Mouse (Mus musculus) heart, embryonic 12.5 days (tissue): Measurements from ENCODE around the gene Ube2q1. TPM values are rescaled to one million over a fixed set of nuclear protein-coding genes. Genes with fewer than 3 reads are reported as not detected.

Experiments
- ATAC-seq: fragments of 200-750 bp; cut with Nextera tagmentation; 2 replicates; pipeline ENCODE4 v1.8.0; 2017; ENCODE audit warnings: moderate TSS enrichment, moderate library complexity; ENCODE audit not compliant: insufficient number of reproducible peaks, low FRiP score
- H3K27ac ChIP-seq: fragments of 300-500 bp; sonication (generic); 2 replicates; pipeline ENCODE4 v1.5.1; 2016; ENCODE audit warnings: mild to moderate bottlenecking, moderate library complexity; ENCODE audit not compliant: poor library complexity, severe bottlenecking
- H3K27me3 ChIP-seq: fragments of 300-500 bp; sonication (generic); replicated peaks from 2 replicates; pipeline ENCODE4 v1.6.1; 2016; ENCODE audit warnings: mild to moderate bottlenecking, moderate library complexity
- H3K36me3 ChIP-seq: fragments of 300-500 bp; sonication (generic); 2 replicates; pipeline ENCODE4 v1.6.1; 2016; ENCODE audit warnings: mild to moderate bottlenecking, moderate library complexity
- H3K4me1 ChIP-seq: fragments of 300-500 bp; sonication (generic); replicated peaks from 2 replicates; pipeline ENCODE4 v1.6.1; 2016; ENCODE audit warnings: mild to moderate bottlenecking
- H3K4me2 ChIP-seq: fragments of 300-500 bp; sonication (generic); 2 replicates; pipeline ENCODE4 v1.6.1; 2016; ENCODE audit warnings: mild to moderate bottlenecking, moderate library complexity
- H3K4me3 ChIP-seq: fragments of 300-500 bp; sonication (generic); 2 replicates; pipeline ENCODE4 v1.5.1; 2016; ENCODE audit warnings: mild to moderate bottlenecking
- H3K9ac ChIP-seq: fragments of 300-500 bp; sonication (generic); 2 replicates; pipeline ENCODE4 v1.6.1; 2016; ENCODE audit warnings: mild to moderate bottlenecking, moderate library complexity
- H3K9me3 ChIP-seq: fragments of 300-500 bp; sonication (generic); replicated peaks from 2 replicates; pipeline ENCODE4 v1.6.1; 2016; ENCODE audit warnings: mild to moderate bottlenecking, moderate library complexity
- WGBS: fragments of 180-500 bp; shearing (Covaris S2); methylation state at CpG from one replicate; pipeline ENCODE4 v1.1.7; 2016; 5-methylcytosine and 5-hydroxymethylcytosine counted together
- polyA plus RNA-seq: library from polyadenylated mRNA; unstranded; fragments of >200 nt; fragmentation: Nextera tagmentation; extraction: Ambion mirVana; gene quantifications from 2 replicates; pipeline ENCODE4 v1.2.1, GENCODE M21; 2016

The Ube2q1 gene
- 13.4 and 14.4 TPM in 2 replicates for polyA plus RNA-seq

- WGBS, result 1% methylated on average over 68 of the region's 90 CpGs
- Histone ChIP-seq H3K36me3 (peaks cover 23% of the 10 kb centered on the region), H3K4me1 (peaks cover 26% of the 10 kb centered on the region)
Observed at GRCm38 (mm10) chr3:89772968-89773709, at the start of gene Ube2q1. TSS of gene Ube2q1 (plus strand) at chr3:89773616.

GRCm38 (mm10) chr3:89727028-89727427 is 46.4 kb upstream of the Ube2q1 start:
- Histone ChIP-seq H3K9me3 (no peaks in the 10 kb centered on the region), H3K4me3 (no peak overlapping the region), H3K4me1 (peaks cover 26% of the 10 kb centered on the region), H3K4me2 (no peak overlapping the region), H3K36me3 (no peaks in the 10 kb centered on the region), H3K27ac (no peak overlapping the region), H3K27me3 (no peaks in the 10 kb centered on the region), H3K9ac (no peak overlapping the region)
- ATAC-seq, result no peak
- 11% methylated on average over 4 of the region's 4 CpGs for WGBS

More at GRCm38 (mm10) chr3:89772968-89773709, at the start of gene Ube2q1:
- Histone ChIP-seq H3K27ac (peak within 1 kb of the TSS; percentile 99), H3K9me3 (no peaks in the 10 kb centered on the region), H3K9ac (peak within 1 kb of the TSS; percentile 99), H3K4me3 (peak within 1 kb of the TSS; percentile 99), H3K4me2 (peak within 1 kb of the TSS; percentile 81), H3K27me3 (no peaks in the 10 kb centered on the region)
- peak; percentile 95 for ATAC-seq

- WGBS, result 80% methylated on average over 2 of the region's 2 CpGs
- Histone ChIP-seq H3K27me3 (no peaks in the 10 kb centered on the region), H3K4me1 (peaks cover 20% of the 10 kb centered on the region), H3K4me3 (no peak overlapping the region), H3K9ac (no peak overlapping the region), H3K36me3 (no peaks in the 10 kb centered on the region), H3K4me2 (no peak overlapping the region), H3K27ac (no peak overlapping the region), H3K9me3 (no peaks in the 10 kb centered on the region)
- ATAC-seq, result no peak
Observed at GRCm38 (mm10) chr3:89728848-89729247, 44.6 kb upstream of the Ube2q1 start.

GRCm38 (mm10) chr3:89730350-89731331 is 42.8 kb upstream of the Ube2q1 start:
- 2% methylated on average over 32 of the region's 32 CpGs for WGBS

GRCm38 (mm10) chr3:89732091-89732490 is 41.3 kb upstream of the Ube2q1 start:
- no peaks in the 10 kb centered on the region for H3K9me3 ChIP-seq
- H3K9ac ChIP-seq, result no peak overlapping the region
- H3K4me3 ChIP-seq, result no peak overlapping the region
- ATAC-seq, result no peak
- H3K4me1 ChIP-seq, result peaks cover 14% of the 10 kb centered on the region
- H3K27ac ChIP-seq, result no peak overlapping the region
- peaks cover 19% of the 10 kb centered on the region for H3K36me3 ChIP-seq
- H3K27me3 ChIP-seq, result no peaks in the 10 kb centered on the region
- 73% methylated on average over 4 of the region's 4 CpGs for WGBS
- H3K4me2 ChIP-seq, result no peak overlapping the region

More at GRCm38 (mm10) chr3:89730350-89731331, 42.8 kb upstream of the Ube2q1 start:
- peak; percentile 93 for ATAC-seq
- Histone ChIP-seq H3K4me1 (peaks cover 17% of the 10 kb centered on the region), H3K4me2 (peak overlapping the region; percentile 89), H3K4me3 (peak overlapping the region; percentile 72), H3K27me3 (no peaks in the 10 kb centered on the region), H3K27ac (peak overlapping the region; percentile 61), H3K9ac (peak overlapping the region; percentile 75), H3K9me3 (no peaks in the 10 kb centered on the region), H3K36me3 (peaks cover 8% of the 10 kb centered on the region)

GRCm38 (mm10) chr3:89738509-89738908 is 34.9 kb upstream of the Ube2q1 start:
- Histone ChIP-seq H3K4me2 (no peak overlapping the region), H3K4me3 (no peak overlapping the region), H3K36me3 (peaks cover 71% of the 10 kb centered on the region), H3K9ac (no peak overlapping the region), H3K27ac (no peak overlapping the region), H3K4me1 (no peaks in the 10 kb centered on the region), H3K27me3 (no peaks in the 10 kb centered on the region), H3K9me3 (no peaks in the 10 kb centered on the region)
- 87% methylated on average over 6 of the region's 6 CpGs for WGBS
- no peak for ATAC-seq

- no peaks in the 10 kb centered on the region for H3K9me3 ChIP-seq
- H3K27ac ChIP-seq, result no peak overlapping the region
- H3K9ac ChIP-seq, result no peak overlapping the region
- peaks cover 50% of the 10 kb centered on the region for H3K36me3 ChIP-seq
- H3K4me3 ChIP-seq, result no peak overlapping the region
- WGBS, result 47% methylated on average over 1 of the region's 1 CpGs
- H3K4me1 ChIP-seq, result 0 out of 2 replicates have a peak, but pooled peaks cover 4% of the 10 kb centered on the region
- H3K4me2 ChIP-seq, result no peak overlapping the region
- H3K27me3 ChIP-seq, result no peaks in the 10 kb centered on the region
- ATAC-seq, result no peak
Observed at GRCm38 (mm10) chr3:89752307-89752706, 21.1 kb upstream of the Ube2q1 start.

GRCm38 (mm10) chr3:89755283-89755682 is 18.1 kb upstream of the Ube2q1 start:
- Histone ChIP-seq H3K4me2 (no peak overlapping the region), H3K27ac (no peak overlapping the region), H3K9ac (no peak overlapping the region), H3K27me3 (peaks cover 3% of the 10 kb centered on the region), H3K36me3 (peaks cover 22% of the 10 kb centered on the region), H3K4me1 (0 out of 2 replicates have a peak, but pooled peaks cover 4% of the 10 kb centered on the region), H3K4me3 (no peak overlapping the region), H3K9me3 (no peaks in the 10 kb centered on the region)
- 62% methylated on average over 6 of the region's 6 CpGs for WGBS
- no peak for ATAC-seq

GRCm38 (mm10) chr3:89757851-89758250 is 15.6 kb upstream of the Ube2q1 start:
- no peak overlapping the region for H3K4me2 ChIP-seq
- H3K4me1 ChIP-seq, result 0 out of 2 replicates have a peak, but pooled peaks cover 4% of the 10 kb centered on the region
- no peak overlapping the region for H3K9ac ChIP-seq
- no peak for ATAC-seq
- no peak overlapping the region for H3K4me3 ChIP-seq
- 59% methylated on average over 2 of the region's 2 CpGs for WGBS
- peaks cover 19% of the 10 kb centered on the region for H3K27me3 ChIP-seq
- H3K27ac ChIP-seq, result no peak overlapping the region
- no peaks in the 10 kb centered on the region for H3K36me3 ChIP-seq
- H3K9me3 ChIP-seq, result no peaks in the 10 kb centered on the region

GRCm38 (mm10) chr3:89759786-89760185 is 13.6 kb upstream of the Ube2q1 start:
- no peak for ATAC-seq
- no peaks in the 10 kb centered on the region for H3K36me3 ChIP-seq
- H3K4me1 ChIP-seq, result 0 out of 2 replicates have a peak, but pooled peaks cover 6% of the 10 kb centered on the region
- H3K27me3 ChIP-seq, result peaks cover 35% of the 10 kb centered on the region
- H3K4me2 ChIP-seq, result no peak overlapping the region
- H3K4me3 ChIP-seq, result no peak overlapping the region
- H3K9ac ChIP-seq, result no peak overlapping the region
- WGBS, result 59% methylated on average over 3 of the region's 3 CpGs
- no peak overlapping the region for H3K27ac ChIP-seq
- H3K9me3 ChIP-seq, result no peaks in the 10 kb centered on the region
